Mouse (Mus musculus) heart, adult 2 months (tissue): Measurements from ENCODE around the gene Rabgef1.

Experiments used
- CTCF ChIP-seq: fragments of 200-600 bp; IDR thresholded peaks from 2 replicates; pipeline ENCODE4 v1.8.1; 2022; ENCODE audit warnings: antibody characterized with exemption, mild to moderate bottlenecking, moderate library complexity
- POLR2A ChIP-seq: fragments of 200-500 bp; IDR thresholded peaks from 2 replicates; pipeline ENCODE4 v1.6.1; 2011; ENCODE audit warnings: mild to moderate bottlenecking, low read depth, low read length, control low read depth; ENCODE audit not compliant: insufficient read depth

- no peak for TF ChIP-seq POLR2A
- TF ChIP-seq CTCF = no peak
Measured at GRCm38 (mm10) chr5:130124271-130124670, 47.3 kb upstream of the Rabgef1 start.
